Mouse (Mus musculus) right cerebral cortex, postnatal 36 days (tissue): Measurements from ENCODE around the gene Gm12248.
"Not testable (repeated sequence)": the region's sequence is repeated elsewhere in the genome, so short reads cannot be mapped to it uniquely, and the experiment has no call there.

Source experiments
- DNase-seq, 2 experiments: peaks; one replicate each; pipeline ENCODE4 v3.0.0; 2022; ENCODE audit warnings: low spot score in 2 of 2, mixed read lengths in 1 of 2

Gene Gm12248

DNA sequence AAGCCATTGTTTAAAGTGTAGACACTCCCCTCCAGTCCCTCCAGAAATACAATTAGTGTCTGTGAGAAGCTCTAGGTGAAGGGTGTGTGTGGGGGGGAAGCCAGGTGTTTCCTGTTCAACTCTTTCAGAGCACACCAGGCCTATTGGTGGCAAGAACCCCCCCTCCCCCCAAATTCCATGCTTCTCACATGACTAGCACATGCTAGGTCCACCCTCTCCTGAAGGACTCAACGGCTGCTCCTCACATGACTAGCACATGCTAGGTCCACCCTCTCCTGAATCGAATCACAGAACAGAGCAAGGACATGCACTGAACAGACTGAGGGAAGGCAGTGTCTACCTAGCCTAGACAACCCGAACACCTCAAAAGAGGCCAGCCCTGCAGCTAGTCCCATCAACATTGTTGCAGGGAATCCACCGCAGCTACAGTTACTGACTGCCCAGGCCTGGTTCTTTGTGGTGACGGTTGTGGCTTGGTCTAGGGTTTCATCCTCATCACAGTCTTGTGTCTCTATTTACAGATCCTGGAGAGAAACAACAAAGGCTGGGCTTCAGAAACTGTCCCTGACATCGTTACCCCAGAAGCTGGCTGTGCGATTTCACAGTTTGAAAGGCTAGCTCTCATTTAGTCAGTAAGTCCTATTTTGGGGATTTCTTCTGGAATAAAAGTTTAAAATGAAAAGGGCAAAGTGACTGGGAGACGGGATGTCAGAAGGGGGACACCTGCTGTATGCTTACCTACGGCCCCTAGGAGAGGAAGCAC lies 9.8 kb upstream of the Gm12248 start:
- DNase-seq = no peak

DNA sequence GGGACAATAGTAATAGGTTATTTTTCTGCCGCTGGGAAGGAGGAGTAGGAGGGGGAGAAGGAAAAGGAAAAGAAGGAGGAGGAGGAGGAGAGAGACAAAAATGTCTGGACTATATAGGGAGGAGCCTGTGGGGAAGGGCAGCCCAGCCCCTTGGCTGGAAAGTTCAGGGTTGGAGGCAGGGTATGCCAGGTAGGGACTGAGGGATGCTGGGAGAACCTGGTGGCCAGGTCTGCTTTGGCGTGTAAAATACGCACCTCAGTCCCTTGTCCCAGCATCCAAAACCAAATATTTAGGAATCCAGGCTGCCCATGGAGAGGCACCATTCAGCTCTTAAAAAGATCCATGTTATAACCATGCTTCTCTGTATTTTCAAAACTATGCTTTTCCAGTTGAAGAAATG lies 9.2 kb upstream of the Gm12248 start:
- DNase-seq = no peak

DNA sequence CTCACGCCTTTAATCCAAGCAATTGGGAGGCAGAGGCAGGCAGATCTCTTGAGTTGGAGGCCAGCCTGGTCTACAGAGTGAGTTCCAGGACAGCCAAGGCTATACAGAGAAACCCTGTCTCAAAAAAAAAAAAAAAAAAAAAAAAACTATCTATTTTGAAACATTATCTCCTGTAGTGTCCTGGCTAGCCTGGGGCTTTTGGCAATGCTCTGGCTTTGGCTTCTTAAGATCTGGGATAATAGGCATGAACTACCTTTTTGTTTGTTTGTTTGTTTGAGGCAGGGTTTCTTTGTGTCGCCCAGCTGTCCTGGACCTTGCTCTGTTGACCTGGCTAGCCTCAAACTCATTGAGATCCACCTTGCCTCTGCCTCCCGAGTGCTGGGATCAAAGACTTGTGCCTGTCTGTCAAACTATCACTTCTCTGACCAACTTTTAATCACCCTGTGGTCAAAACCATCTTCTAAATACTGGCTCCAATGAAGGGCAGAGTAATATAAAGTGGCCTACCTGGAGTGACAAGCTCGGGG lies 8.3 kb upstream of the Gm12248 start:
- DNase-seq = no peak

DNA sequence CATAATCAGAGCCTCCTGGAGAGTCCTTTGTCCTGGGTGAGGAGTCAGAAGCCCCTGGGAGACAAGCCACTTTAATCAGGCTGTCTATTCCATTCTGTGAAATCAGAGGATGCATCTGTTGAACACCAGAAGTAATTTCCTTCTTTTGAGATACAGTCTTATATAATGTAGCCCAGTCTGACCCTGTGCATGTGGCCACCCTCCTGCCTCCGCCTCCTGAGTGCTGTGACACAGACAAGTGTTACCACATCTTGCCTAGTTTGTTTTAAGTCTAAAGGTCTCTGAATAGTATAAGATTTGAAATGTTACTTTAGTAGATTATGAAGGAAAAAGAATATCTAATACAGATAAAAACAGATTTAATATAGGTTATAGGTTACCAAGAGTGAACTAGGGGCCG lies 7.1 kb upstream of the Gm12248 start:
- no peak for DNase-seq

DNA sequence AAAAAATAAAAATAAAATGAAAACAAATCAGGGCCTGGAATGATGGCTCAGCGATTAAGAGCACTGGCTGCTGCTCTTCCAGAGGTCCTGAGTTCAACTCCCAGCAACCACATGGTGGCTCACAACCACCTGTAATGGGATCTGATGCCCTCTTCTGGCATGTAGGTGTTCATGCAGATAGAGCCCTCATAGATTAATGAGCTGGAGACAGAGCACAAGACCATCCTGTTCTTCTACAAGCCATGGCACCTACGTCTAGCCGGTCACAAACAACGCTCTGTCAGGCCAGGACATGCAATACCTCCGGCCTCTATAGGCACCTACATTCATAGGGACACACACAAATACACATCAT lies 5.4 kb upstream of the Gm12248 start:
- not testable (repeated sequence) for DNase-seq

DNA sequence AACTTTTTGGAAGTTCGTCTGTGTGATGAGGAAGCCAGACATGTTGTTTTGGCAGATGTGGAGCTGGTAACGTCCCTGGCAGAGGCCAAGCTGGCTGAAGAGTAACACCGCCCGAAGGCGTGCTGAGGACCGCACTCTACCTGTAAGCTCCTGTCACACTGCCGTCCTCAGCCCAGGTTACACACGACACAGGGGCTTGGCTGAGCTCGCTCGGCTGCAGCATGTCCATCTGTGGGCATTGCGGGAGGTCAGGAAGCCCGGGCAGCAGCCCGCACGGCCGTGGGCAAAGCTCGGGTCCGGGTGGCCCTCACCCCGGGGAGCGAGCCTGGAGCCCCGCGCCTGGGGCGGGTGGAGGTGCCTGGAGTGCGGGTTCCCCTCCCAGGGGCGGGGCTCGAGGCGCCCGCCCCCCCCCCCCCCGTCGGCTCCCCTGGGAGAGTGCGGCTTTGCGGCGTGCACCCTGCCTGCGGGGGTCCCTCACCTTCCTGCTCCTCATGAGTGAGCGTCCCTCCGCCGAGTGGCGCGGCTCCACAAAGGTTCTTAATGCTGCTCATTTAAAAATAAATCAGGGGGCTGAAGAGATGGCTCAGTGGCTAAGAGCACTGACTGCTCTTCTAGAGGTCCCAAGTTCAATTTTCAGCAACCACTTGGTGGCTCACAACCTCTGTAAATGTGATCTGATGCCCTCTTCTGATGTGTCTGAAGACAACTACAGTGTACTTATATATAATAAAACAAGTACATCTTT lies 4.9 kb upstream of the Gm12248 start:
- DNase-seq = no peak

DNA sequence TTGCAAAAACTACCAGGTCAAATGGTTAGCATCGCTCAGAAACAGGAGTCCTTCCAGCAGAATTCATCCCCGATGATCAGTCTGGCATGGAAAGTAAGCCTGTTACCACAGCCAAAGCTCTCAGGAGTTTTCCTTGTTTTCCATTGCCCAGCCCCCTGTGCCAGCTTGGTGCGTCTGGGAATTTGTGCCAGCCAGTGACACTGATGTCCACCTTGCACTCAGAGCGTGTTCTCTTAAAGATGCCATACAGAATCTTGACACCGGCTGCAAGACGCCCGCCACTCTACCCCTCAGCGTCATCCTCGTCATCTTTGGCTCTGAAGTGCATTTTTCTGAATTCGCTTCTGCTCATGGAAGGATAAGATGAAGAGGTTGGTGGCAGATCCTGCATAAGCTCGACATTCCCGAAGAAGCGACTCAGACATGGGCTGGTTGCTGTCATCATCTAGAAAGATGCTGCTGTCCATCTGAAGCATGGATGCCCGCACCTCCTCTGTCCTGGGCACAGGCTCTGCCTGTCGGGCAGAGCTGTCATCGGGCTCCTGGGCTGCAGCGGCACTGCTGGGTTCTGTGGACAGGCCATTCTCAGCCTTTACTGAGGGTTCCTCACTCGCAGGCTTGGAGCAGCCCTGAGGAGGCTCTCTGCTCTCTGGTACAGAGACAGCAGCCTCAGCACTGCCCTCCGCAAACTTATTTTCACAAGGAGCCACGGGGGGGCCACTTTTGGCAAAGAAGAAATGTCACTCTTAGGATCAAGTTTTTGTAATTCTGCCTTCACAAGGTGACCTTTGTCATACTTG lies 4.1 kb upstream of the Gm12248 start:
- DNase-seq = no peak

DNA sequence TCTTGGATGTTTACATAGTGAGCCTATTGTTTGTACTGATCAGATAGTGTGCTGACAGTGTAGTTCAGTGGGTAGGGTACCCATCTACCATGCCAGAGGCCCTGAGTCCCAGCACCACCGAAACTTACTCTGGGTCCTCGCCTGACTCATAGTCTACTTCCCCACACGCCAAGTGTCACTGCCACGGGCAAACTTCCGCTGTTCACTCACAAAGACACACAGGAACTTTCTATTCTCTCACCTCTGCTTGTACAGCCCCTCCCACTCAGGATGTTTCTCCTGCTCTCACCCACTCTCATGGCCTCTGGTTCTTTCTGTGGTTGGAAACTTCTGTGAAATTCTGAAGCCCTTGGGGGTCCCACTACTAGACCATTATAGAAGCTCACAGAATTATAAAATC lies 3.2 kb upstream of the Gm12248 start:
- DNase-seq = no peak

DNA sequence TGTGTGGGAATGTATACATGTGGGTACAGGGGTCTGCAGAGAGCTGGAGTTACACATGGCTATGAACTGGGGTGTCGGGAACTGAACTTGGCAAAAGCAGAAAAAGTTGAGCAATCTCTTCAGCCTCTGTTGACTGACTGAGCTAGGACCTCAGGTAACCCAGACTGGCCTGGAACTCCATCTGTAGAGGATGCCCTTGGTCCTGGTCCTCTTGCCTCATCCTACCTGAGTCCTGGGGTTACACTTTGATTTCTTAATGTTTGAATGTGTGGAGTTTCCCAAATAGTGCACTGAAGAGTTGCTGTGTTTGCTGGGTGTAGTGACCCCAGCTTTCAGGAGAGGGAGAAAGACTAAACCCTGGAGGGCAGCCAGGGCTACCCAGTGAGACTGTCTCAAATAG lies 2.6 kb upstream of the Gm12248 start:
- no peak for DNase-seq

DNA sequence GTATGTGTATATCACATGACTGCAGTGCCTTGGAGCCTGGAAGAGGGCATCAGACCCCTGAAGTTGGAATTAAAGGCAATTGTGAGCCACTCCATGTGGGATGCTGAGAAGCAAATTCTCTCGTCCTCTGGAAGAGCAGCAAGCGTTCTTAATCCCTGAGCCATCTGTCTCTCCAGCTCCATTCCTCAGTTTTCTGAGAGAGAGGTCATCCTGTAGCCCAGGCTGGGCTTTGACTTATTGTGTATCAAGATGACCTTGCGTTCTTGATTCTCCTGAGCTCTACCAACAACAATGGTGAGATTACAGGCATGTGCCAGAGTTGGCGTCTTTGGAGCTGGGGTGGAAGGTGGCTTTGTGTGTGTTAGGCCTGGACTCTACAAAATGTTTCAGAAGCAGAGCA lies 1.8 kb upstream of the Gm12248 start:
- DNase-seq = no peak

DNA sequence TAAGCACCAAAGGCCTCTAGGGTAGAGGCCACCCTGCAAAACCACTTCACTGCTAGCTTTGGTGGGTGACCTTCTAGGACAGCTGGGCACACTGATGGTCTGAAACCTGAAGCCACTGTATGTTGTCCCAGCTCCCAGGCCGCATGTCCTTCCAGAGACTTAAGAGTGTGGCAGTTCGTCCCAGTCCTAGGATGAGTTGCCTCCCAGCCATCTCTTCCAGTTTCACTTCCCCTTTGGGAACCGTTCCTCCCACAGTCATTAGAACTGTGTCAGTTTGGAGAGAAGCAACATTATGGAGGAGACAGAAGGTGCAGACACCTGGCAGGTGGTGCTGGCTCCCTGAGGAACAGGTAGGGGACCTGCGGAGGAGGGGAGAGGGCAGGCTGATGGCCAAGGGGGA lies 393 bp downstream of the Gm12248 start:
- no peak for DNase-seq

DNA sequence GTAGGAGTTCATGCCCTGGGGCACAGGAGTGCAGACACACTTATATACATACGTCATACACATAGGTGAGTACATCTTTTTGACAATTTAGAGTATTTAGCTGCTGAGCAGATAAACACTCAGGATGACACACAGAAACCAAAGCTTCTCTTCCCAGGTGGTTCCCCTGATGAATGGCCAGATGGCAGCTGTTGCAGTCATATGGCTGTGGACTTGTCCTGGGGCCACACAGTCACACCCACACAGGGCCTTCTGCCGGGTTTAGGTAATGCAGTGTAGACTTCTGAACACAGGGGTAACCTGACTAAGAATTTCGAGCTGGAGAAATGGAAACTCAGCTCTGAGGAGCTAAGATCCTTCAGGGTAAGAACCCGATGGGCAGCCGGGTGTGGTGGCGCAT lies 11.2 kb downstream of the Gm12248 start:
- DNase-seq = no peak

DNA sequence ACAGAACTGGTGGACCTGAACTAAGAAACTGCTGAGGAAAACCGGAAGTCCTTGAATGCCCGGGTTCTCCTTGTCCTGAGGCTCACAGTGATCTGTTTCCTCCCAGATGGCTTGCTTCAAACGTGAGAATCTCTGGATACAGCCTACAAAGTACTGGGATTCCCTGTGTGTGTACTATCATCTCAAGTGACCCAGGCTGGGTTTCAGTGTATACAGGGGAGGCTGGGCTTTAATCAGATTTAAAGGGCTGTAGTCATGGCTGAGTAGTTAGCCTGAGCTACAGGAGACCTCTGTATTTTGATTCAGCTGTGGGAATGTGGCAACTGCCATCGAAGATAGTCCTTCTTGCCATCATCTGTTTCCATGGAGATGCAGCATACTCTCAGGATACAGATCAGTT lies 15.7 kb downstream of the Gm12248 start:
- DNase-seq = no peak

DNA sequence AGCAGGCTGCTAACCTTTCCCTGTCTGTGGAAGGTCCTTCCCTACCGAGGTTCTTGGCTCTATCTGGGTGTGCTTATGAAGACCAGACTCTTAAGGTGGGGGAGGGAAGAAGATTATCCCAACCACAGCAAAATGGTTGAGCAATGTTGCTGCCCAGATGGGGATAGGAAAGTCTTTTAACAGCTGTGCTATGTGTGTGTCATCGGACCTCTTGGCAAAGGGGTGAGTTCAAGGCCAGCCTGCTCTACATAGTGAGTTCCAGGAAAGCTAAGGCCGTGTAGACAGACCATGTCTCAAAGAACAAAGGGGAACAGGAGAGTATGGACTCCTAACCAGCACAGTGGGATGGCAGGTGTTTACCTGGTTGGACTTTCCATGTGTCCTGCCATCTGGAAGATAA lies 20.0 kb downstream of the Gm12248 start:
- no peak for DNase-seq

DNA sequence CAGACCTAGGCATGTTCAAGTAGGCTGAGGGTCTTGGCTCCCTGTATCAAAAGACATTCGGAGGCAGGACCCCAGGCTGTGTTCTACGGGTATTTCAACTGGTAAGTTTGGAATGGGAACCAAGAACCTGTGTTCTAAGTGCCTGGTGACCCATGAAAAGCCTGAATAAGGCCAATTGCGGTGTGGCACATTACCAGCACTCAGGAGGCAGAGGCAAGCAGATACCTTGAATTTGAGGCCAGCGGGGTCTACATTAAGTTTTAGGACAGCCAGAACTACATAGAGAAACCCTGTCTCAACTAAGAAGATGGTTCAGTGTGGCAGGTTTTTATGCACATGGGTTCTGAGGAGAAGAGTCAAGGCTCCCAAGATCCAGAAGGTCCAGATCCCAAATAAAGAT lies 27.9 kb downstream of the Gm12248 start:
- DNase-seq = no peak

DNA sequence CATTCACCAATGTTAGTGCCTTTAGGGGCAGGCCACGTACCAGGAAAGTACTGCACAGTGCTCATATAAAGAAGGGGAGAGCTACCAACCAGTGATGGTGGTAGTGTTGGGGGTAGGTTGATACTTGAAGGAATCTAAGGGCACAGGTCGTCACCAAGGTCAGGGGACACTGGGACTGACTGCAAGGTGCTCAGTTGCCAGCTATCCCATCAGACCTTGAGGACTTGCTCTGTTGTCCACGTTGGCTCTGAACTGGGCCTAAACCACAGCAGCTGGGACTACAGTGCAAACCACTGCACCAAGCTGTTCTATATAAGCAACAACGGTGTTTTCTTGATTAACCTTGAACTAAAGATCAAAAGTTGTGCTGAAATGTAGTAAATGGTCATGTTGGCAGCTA lies 30.3 kb downstream of the Gm12248 start:
- no peak for DNase-seq

DNA sequence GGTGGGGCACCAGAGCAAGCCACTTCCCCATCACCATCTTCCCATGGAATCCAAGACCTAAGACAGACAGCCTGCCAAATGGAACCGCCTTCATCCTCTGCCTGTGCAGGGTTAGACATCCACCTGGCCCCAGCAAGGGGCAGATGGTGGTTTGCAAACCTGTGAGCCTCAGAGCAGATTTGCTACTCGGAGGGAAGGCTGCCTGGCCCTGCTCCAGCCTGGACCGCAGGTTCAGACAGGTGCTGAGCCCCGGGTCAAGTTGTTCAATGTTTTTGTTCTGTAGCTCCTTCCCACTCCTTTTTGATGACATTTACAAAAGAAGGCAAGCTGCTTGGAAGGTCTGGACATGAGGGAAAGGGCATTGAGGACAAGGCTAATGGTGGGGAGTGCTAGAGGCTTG lies 31.7 kb downstream of the Gm12248 start:
- DNase-seq = not testable (repeated sequence)

DNA sequence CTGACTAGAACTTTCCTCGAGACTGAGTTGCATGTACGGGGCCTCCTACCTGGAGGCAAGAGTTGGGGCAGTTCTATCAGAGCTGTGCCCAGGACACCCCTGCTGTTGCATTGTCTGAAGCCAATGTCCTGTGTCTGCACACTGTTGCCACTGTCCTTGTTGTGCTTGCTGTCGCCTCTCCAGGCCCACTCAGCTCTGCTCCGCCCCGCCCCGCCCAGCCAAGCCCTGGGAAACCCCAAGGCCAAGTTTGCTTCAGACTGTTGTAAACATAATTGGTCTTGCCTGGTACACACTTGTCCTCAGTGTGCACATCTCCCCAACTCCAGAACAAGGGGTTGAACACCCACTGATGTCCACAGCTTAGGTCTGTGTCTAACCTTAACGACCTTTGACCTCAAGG lies 33.2 kb downstream of the Gm12248 start:
- DNase-seq = not testable (repeated sequence)

DNA sequence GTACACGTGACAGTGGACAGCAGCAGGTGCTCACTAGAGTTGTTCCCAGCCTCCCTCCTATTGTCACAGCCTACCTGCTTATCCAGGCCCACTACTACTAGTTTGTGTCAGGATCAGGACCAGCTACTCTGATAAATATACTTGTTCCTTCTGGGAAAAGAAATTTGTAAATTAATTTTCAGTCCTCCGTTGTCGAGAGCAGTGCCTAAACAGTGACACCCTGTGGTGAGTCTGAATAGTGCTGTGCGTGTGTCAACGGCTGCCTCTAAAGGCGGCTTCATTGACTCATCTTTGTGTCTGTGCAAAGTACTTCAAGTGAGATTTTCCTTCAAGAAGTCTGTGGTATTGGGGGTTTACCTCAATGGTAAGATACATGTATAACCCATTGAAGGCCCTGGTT lies 35.5 kb downstream of the Gm12248 start:
- peak in 1 of 2 experiments; percentile 20 for DNase-seq

DNA sequence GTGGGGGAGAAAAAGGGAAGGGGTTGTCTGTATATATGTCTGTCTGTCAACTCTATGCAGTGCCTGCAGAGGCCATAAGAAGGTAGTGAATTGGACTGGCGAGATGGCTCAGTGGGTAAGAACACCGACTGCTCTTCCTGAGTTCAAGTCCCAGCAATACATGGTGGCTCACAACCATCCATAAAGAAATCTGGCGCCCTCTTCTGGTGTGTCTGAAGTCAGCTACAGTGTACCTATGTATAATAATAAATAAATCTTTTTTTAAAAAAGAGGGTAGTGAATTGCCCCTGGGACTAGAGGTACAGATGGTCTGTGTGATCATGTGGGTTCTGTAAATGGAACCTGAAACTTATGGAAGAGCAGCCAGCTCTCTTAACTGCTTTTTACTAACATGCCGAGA lies 46.5 kb downstream of the Gm12248 start:
- DNase-seq = no peak

DNA sequence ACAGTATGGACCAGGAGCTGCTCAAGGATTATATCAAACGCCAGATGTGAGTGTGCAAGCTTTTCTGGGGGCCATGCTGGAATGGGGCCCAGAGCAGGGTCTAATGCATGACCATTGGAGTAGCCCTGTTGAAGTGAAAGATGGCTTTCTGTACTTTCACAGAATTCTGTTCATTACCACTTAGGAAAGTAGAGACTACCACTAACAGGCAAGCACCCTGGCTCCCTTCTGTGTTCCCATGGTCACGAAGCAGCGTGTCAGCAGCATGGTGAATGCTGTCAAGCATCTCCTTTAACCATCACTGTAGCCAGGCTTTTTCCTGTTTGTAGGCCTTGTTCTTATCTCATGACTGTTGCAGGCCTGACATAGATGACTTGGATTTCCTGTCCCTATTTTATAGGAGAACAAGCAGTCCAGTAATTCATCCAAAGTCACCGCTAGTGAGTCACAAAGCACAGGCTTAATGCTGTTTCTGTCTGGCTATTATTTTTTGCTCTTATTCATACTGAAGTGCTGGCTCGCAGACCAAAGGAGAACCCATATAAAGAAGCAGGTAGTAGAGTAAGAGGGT lies 50.0 kb downstream of the Gm12248 start:
- DNase-seq = no peak

DNA sequence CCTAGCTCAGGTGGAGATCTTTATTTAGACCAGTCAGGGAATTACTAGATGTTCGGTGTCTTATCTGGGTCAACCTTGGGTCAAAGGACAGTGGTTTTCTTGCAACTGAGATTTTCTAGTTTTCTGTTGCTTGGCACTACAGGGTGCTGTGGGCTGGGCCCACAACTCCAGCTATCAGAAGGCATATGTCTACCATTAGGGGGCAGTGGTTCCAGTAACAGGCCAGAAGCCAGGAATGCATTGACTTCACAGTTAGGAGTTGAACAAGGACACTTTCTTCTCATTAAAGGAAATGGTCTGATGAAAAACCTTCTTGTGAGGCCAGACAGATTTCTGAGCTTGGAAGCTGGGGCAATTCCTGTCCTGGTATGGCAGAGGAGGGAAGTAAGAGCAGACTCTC lies 53.9 kb downstream of the Gm12248 start:
- DNase-seq = no peak
